Mouse (Mus musculus) heart, embryonic 11.5 days (tissue): ENCODE measurements around the gene Nxph3. TPM values are rescaled to one million over a fixed set of nuclear protein-coding genes. Genes with fewer than 3 reads are reported as not detected.
"Not testable (repeated sequence)": the region's sequence is repeated elsewhere in the genome, so short reads cannot be mapped to it uniquely, and the experiment has no call there.

Experiments used
- ATAC-seq: fragments of 200-750 bp; cut with Nextera tagmentation; replicated peaks from 2 replicates; pipeline ENCODE4 v1.8.0; 2017; ENCODE audit warnings: moderate library complexity; ENCODE audit not compliant: insufficient number of reproducible peaks, low FRiP score, low TSS enrichment
- H3K27ac ChIP-seq: fragments of 300-500 bp; sonication (generic); 2 replicates; pipeline ENCODE4 v1.5.1; 2014; ENCODE audit warnings: mild to moderate bottlenecking, low read depth, low read length
- H3K27me3 ChIP-seq: fragments of 300-500 bp; sonication (generic); 2 replicates; pipeline ENCODE4 v1.6.1; 2014; ENCODE audit warnings: mild to moderate bottlenecking, low read length, mixed read lengths; ENCODE audit not compliant: control insufficient read depth, insufficient read depth
- H3K36me3 ChIP-seq: fragments of 300-500 bp; sonication (generic); 2 replicates; pipeline ENCODE4 v1.6.1; 2014; ENCODE audit warnings: mild to moderate bottlenecking, low read length, moderate library complexity, mixed read lengths; ENCODE audit not compliant: control insufficient read depth, insufficient read depth
- H3K4me1 ChIP-seq: fragments of 300-500 bp; sonication (generic); 2 replicates; pipeline ENCODE4 v1.6.1; 2014; ENCODE audit warnings: low read length; ENCODE audit not compliant: control insufficient read depth, insufficient read depth
- H3K4me2 ChIP-seq: fragments of 300-500 bp; sonication (generic); 2 replicates; pipeline ENCODE4 v1.6.1; 2014; ENCODE audit warnings: mild to moderate bottlenecking, moderate library complexity
- H3K4me3 ChIP-seq: fragments of 300-500 bp; sonication (generic); 2 replicates; pipeline ENCODE4 v1.5.1; 2014; ENCODE audit warnings: low read depth, low read length
- H3K9ac ChIP-seq: fragments of 300-500 bp; sonication (generic); 2 replicates; pipeline ENCODE4 v1.6.1; 2014; ENCODE audit warnings: mild to moderate bottlenecking, low read depth, low read length, moderate library complexity
- H3K9me3 ChIP-seq: fragments of 300-500 bp; sonication (generic); replicated peaks from 2 replicates; pipeline ENCODE4 v1.6.1; 2016; ENCODE audit warnings: low read length; ENCODE audit not compliant: control insufficient read depth
- WGBS: fragments of 180-500 bp; shearing (Covaris S2); extraction: QIAGEN DNeasy Blood & Tissue Kit; methylation state at CpG from one replicate; pipeline ENCODE4 v1.1.7; 2014; ENCODE audit not compliant: insufficient replicate concordance; 5-methylcytosine and 5-hydroxymethylcytosine counted together
- polyA plus RNA-seq: library from polyadenylated mRNA; unstranded; fragments of >200 nt; fragmentation: Nextera tagmentation; extraction: Ambion mirVana; gene quantifications from 2 replicates; pipeline ENCODE4 v1.2.1, GENCODE M21; 2014

Gene Nxph3
- polyA plus RNA-seq, 1 experiment from 2014 or later: 0.39 TPM

DNA sequence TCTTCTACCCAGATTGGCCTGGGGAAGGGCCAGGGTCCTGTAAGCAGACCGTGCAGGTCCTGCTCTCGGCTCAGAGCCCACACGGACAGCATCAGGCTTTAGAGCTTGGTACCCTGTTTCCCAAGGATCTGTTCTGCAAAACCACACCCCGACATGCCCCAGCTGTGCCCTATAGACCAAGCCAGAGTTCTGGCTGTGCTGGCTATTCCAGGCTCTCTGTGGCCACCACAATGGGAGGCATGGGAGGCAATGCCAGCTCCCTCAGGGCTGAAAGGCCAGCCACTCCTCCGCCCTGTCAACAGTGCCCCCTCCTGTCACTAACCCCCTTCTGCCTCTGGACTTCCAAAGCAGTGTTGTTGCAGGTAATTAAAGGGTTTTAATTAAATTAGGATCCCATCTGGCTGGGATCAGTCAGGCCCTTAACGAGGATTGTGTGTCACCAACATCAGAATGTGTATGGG, 10.1 kb downstream of the Nxph3 start:
- H3K4me2 ChIP-seq: no peak overlapping the region; the same call in 1 of the 2 replicates
- peaks cover 5% of the 10 kb centered on the region; the same call in 1 of the 2 replicates for H3K4me1 ChIP-seq
- 69% methylated on average over 6 of the region's 6 CpGs for WGBS
- peaks cover 8% of the 10 kb centered on the region; the same call in 1 of the 2 replicates for H3K27me3 ChIP-seq
- H3K9me3 ChIP-seq: no peaks in the 10 kb centered on the region
- no peaks in the 10 kb centered on the region for H3K36me3 ChIP-seq
- H3K9ac ChIP-seq: no peak overlapping the region
- no peak for ATAC-seq
- no peak overlapping the region for H3K4me3 ChIP-seq
- no peak overlapping the region for H3K27ac ChIP-seq

- Histone ChIP-seq H3K9ac (0 out of 2 replicates have a peak overlapping the region, but pooled peaks have one; percentile 39), H3K27me3 (peaks cover 6% of the 10 kb centered on the region; the same call in 1 of the 2 replicates), H3K4me1 (peaks cover 5% of the 10 kb centered on the region; the same call in 1 of the 2 replicates), H3K27ac (no peak overlapping the region), H3K36me3 (no peaks in the 10 kb centered on the region), H3K4me3 (no peak overlapping the region), H3K4me2 (peak overlapping the region; percentile 8; the same call in 1 of the 2 replicates), H3K9me3 (no peaks in the 10 kb centered on the region)
- 49% methylated on average over 10 of the region's 10 CpGs for WGBS
- no peak for ATAC-seq
Observed at GRCm38 (mm10) chr11:95503581-95504180, 10.7 kb downstream of the Nxph3 start.

DNA sequence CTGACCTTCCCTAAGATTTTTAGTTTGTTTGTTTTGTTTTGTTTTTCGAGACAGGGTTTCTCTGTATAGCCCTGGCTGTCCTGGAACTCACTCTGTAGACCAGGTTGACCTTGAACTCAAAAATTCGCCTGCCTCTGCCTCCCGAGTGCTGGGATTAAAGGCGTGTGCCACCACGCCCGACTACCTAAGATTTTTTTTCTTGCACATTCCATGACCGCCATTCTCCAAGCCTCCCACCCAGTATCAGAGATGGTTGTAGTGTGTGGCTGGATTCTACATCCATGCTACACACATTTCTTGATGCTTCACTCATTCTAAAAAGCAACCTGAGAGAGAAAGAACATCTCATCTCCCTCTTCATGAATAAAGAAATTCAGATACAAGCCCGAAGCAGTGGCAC, 12.5 kb downstream of the Nxph3 start:
- not testable (repeated sequence) for H3K4me1 ChIP-seq, H3K36me3 ChIP-seq, H3K27ac ChIP-seq, ATAC-seq, H3K4me2 ChIP-seq, H3K9me3 ChIP-seq, H3K9ac ChIP-seq, H3K27me3 ChIP-seq, H3K4me3 ChIP-seq
- WGBS: 83% methylated on average over 8 of the region's 8 CpGs

DNA sequence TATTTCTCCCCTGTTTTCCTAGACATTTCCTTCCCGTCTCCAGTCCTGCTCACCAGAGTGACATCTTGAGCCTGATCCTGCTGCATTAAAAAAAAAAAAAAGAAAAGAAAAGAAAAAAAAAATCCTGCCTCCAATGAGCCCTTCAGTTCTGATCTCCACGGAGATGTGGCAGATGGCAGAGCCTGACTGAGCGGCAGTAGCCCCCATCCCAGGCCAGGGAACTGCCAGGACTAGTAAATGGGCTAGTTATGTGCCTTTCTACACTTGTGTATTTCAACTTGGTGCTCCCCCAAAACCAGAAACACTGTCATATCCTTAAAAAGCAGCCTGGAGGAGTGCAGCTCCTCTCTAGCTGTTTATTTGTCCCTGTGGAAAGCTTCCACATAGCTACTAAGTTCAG, 13.5 kb downstream of the Nxph3 start:
- Histone ChIP-seq H3K27ac (no peak overlapping the region), H3K4me1 (peaks cover 5% of the 10 kb centered on the region; the same call in 1 of the 2 replicates), H3K36me3 (peaks cover 7% of the 10 kb centered on the region), H3K27me3 (no peaks in the 10 kb centered on the region), H3K9ac (no peak overlapping the region), H3K4me2 (no peak overlapping the region), H3K9me3 (no peaks in the 10 kb centered on the region), H3K4me3 (no peak overlapping the region)
- ATAC-seq: no peak
- 63% methylated on average over 3 of the region's 3 CpGs for WGBS

DNA sequence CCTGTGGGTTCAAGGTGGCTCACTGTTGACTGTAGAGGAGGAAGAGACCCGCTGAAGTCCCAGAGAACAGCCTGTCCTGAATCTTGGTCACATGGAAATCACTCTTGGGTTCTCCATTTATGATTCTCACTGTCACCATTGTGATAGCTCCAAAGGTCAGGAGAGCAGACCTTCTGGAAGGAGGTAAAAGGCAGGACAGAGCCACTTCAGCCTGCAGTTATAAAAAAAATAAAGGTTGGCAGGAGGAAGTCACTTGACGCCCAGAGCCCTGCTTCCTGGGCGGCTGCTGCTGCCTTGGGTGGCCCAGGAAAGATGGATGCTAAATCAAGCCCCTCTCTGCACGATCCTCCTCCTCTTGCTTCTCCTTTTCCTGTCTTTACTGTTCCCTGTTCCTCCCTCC, 14.0 kb downstream of the Nxph3 start:
- Histone ChIP-seq H3K4me1 (peaks cover 5% of the 10 kb centered on the region; the same call in 1 of the 2 replicates), H3K9ac (no peak overlapping the region), H3K4me2 (no peak overlapping the region), H3K27me3 (no peaks in the 10 kb centered on the region), H3K36me3 (peaks cover 7% of the 10 kb centered on the region), H3K27ac (no peak overlapping the region), H3K4me3 (no peak overlapping the region), H3K9me3 (no peaks in the 10 kb centered on the region)
- WGBS: 43% methylated on average over 4 of the region's 4 CpGs
- ATAC-seq: no peak

GRCm38 (mm10) chr11:95497921-95498320, 16.4 kb downstream of the Nxph3 start:
- Histone ChIP-seq H3K4me1 (no peaks in the 10 kb centered on the region), H3K27me3 (no peaks in the 10 kb centered on the region), H3K4me2 (no peak overlapping the region), H3K9ac (no peak overlapping the region), H3K4me3 (no peak overlapping the region), H3K9me3 (no peaks in the 10 kb centered on the region), H3K27ac (no peak overlapping the region), H3K36me3 (peaks cover 13% of the 10 kb centered on the region)
- no peak for ATAC-seq
- WGBS: 84% methylated on average over 5 of the region's 5 CpGs

GRCm38 (mm10) chr11:95495883-95496282, 18.5 kb downstream of the Nxph3 start:
- Histone ChIP-seq H3K9ac (no peak overlapping the region), H3K36me3 (peaks cover 13% of the 10 kb centered on the region), H3K9me3 (no peaks in the 10 kb centered on the region), H3K4me2 (no peak overlapping the region), H3K4me1 (no peaks in the 10 kb centered on the region), H3K27ac (no peak overlapping the region), H3K27me3 (no peaks in the 10 kb centered on the region), H3K4me3 (no peak overlapping the region)
- no peak for ATAC-seq
- WGBS: 83% methylated on average over 9 of the region's 9 CpGs

DNA sequence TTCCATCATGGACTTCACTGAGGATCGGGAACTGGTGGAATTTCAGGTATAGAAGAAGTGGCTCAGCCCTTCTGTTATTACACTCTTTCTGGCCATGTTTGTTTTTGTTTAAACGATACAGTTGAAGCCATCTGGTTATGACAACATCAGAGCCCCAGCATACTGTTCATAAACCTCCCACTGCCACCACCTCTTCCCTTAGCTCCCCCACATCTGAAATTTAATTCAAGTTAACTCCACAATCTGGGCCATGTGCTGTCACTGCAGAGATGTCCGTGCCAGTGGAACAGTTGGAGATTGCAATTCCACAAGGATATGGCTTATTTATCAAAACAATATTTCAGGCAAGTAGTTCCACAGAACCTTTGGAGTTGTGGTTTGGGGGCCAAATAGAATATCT, 20.0 kb downstream of the Nxph3 start:
- no peak overlapping the region for H3K4me2 ChIP-seq
- H3K4me3 ChIP-seq: no peak overlapping the region
- no peak overlapping the region for H3K9ac ChIP-seq
- H3K27me3 ChIP-seq: no peaks in the 10 kb centered on the region
- no peak overlapping the region for H3K27ac ChIP-seq
- no peak for ATAC-seq
- 86% methylated on average over 3 of the region's 3 CpGs for WGBS
- no peaks in the 10 kb centered on the region for H3K9me3 ChIP-seq
- peaks cover 13% of the 10 kb centered on the region for H3K36me3 ChIP-seq
- H3K4me1 ChIP-seq: peaks cover 4% of the 10 kb centered on the region; the same call in 1 of the 2 replicates

DNA sequence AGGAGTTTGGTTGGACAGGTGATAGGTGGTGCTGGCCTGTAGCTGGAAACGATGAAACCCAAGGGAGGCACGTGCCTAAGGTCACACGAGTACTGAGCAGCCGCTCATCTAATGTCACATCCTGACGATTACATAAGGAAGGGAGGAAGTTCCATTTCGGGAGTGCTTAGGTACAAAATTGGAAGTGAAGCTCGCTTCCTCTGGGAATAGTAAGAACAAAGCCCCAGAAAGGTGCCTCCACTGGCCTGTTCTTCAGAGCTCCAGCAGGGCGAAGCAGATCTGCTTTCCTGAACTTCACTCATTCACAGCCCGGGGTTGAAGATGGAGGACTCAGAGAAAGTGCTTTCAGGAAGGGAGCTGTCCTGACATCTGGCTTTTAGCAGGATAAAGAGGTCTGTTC, 20.4 kb downstream of the Nxph3 start:
- ATAC-seq: no peak
- H3K4me3 ChIP-seq: no peak overlapping the region
- WGBS: 85% methylated on average over 9 of the region's 9 CpGs

More for the DNA sequence above, 20.4 kb downstream of the Nxph3 start:
- Histone ChIP-seq H3K27ac (no peak overlapping the region), H3K9ac (no peak overlapping the region), H3K27me3 (no peaks in the 10 kb centered on the region), H3K36me3 (peaks cover 13% of the 10 kb centered on the region), H3K4me1 (peaks cover 4% of the 10 kb centered on the region; the same call in 1 of the 2 replicates), H3K4me2 (no peak overlapping the region), H3K9me3 (no peaks in the 10 kb centered on the region)
